Mouse (Mus musculus) spleen, postnatal 4 days (tissue): ENCODE measurements around the gene Fhl3.
A peak's percentile ranks its signal among the peaks of the same experiment; 100 is the strongest.

Experiments
- DNase-seq, 2 experiments: peaks; one replicate each; pipeline ENCODE4 v3.0.0; 2022; ENCODE audit warnings: low spot score in 2 of 2

Gene Fhl3

DNA sequence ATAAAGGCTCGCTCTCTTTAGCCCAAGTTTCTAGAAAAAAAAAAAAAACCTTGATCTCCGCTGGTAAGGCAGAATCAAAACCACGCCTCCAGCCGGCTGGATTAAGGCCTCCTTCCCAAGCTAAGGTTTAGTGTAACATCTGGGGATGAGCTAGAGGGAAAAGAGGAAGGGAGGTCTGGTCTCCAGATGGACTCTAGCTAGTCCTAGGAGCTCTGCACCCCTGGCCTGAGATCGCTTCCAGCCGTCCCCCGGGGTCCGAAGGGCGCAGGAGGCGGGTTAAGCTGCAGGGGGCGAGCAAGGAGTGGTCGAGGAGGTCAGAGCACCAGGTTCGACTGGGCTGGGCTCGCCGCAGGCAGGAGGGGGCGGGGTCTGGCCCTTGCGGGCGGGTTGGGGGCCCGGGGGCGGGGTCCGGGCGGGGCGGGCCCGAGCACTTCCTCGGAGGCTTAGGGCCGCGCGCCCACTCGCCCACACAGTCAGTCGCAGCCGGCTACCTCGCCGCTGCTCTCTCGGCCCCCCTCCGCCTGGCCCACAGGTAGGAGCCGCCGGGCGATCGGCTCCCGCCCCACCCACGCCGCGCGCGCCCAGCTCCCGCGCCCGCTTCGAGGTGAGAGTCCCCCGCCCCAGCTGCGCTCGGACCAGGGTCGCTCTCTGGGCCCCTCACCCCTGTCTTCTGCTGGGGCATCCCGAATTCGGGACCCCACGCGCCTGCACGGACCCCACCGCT, at the start of gene Fhl3:
TSS of gene Fhl3 (plus strand) at position 454 of the 724 bp plus-strand sequence.
- DNase-seq = peak; percentile 64 to 77

DNA sequence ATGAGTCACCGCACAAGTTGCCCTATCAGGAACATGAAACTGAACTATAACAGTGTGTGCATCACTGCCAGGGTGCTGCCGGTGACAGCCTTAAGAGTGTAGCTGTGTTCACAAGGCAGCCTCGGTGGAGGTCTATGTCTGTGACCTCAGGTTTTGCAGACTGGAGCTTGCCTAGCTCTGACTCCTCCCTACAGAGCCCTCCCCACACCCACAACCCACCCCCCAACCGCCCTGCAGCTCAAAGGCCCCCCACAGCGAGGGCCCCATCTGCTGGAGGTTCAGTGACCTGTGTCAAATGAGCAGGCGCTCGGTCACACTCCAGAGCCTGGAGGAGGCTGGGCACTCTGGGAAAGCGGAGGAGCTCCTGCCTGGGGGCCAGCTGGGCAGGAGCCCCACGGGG, 47.6 kb upstream of the Fhl3 start:
- DNase-seq = no peak

DNA sequence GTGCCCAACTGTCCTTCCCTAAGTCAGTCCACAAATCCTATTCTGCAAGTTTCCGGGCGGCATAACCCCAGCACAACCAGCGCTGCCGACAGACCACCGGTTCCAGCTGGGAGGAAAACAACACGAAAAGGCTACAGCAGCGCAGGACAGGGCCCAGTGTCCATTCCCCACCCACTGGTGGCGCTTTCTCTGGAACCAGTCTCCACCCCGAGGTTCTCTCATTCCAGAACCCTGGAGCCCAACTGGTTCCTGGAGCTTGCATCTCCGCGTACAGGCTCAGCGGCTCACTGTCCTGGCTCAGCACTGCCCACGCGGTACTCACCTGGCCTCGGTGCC, 44.0 kb upstream of the Fhl3 start, which contains the start of gene Pou3f1:
TSS of gene Pou3f1 (plus strand) at position 290 of the 336 bp plus-strand sequence.
- no peak for DNase-seq

DNA sequence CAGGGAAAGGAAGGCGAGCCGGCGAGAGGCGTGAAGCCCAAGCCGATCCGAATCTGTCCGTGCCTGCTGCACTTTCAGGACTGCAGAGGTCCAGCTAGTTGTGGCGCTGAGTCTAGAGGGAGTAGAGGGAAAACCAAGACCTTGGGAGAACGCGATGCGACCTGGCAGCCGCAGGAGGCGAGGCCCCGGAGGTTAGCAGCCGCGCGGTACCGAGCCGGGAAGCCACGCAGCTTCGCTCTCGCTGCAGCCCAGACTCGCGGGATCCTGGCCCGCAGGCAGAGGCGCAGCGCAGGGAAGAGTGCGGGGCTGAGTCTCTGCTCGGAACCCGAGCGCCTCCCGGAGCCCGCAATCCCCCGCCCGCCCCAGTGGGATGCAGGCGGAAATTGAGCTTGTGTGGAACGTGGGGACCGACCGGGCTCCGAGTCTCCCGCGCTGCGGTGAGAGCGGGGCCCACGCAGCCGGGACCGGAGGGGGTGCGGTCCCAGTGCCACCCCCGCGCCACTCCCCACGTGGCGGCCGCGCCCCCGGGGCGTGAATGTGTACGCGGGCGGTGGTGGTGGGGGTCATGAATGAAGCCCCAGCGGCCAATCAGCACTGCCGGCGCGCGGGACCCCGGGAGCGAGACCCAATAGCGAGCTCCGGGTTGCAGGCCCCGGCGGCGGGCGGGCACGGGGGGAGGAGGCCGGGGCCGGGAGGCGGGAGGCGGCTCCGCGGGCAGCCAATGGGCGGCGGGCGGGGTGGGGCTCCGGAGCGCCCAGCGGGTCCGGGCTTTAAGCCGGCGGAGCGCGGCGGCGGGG, 43.4 kb upstream of the Fhl3 start:
- peak; percentile 44 to 76 for DNase-seq

DNA sequence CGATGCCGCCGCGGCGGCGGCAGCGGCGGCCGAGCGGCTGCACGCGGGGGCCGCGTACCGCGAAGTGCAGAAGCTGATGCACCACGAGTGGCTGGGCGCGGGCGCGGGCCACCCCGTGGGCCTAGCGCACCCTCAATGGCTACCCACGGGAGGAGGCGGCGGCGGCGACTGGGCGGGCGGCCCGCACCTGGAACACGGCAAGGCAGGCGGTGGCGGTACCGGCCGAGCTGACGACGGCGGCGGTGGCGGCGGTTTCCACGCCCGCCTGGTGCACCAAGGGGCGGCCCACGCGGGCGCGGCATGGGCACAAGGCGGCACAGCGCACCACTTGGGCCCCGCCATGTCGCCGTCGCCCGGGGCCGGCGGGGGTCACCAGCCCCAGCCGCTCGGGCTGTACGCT, 42.7 kb upstream of the Fhl3 start:
- DNase-seq = no peak

DNA sequence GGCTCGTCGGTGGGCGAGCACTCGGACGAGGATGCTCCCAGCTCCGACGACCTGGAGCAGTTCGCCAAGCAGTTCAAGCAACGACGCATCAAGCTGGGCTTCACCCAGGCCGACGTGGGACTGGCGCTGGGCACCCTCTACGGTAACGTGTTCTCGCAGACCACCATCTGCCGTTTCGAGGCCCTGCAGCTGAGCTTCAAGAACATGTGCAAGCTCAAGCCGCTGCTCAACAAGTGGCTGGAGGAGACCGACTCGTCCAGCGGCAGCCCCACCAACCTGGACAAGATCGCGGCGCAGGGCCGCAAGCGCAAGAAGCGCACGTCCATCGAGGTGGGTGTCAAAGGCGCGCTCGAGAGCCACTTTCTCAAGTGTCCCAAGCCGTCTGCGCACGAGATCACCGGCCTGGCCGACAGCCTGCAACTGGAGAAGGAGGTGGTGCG, 42.1 kb upstream of the Fhl3 start:
- no peak for DNase-seq

DNA sequence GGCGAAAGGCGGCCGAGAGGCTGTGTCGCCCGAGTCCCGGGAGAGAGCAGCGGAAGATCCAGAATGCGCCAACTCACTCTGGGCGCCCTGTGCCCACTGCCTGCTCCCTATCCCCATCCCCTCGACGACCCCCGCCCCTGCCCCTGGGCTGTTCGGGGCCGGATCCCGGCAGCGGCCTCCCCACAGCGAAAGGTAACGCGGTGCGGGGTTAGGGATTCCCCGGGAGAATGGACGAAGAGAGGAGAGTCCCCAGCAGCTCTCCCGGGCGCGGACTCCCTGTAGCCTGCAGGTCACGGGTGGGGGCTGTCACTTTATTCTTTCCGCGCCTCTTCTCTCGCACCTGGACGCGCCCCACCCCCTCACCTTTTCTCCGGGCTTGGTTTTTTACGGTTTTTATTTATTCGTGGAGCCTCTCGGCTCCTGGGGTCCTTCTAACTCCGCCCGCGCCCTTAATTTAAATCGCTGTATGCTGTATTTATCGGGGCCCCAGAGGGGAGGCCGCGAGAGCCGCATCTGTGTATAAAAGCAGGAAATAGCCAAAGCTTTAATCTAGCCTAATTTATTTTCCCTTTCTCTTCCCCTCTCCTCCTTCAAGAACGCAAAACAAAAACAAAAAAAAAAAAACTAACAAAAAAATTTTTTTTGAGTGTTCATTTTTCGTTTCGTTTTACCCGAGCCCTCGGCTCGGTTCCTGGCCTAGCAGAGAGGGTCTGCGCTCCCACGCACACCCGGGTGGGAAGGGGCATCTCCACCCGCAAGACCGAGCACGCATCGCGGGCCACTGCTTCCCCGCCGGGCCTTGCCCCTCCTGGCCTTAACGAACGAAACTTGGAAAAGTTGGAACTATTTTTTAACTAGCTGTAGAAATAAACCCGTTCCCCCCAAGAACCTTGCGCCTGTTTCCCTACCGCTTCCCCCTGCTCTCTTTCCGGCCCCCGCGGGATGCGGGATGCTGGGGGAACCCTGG, 41.0 kb upstream of the Fhl3 start:
- DNase-seq = no peak

DNA sequence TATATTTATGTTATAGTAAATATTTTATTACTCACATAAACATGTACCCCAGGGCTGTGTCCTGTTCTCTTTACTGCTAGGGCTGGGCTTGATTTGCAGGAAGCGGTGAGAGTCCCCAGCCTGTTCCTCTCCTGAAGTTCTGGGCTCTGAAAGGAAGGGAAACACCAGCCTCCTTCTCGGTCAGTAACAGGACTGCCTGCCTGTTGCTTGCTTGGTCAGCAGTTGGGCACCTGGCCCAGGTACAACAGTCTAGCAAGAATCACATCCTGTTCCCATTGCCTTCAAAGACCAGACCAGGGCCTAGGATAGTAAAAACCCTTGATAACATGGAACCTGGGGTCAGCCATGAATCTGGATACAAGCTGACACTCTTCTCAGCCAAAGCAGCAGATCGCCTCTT, 39.9 kb upstream of the Fhl3 start:
- no peak for DNase-seq

DNA sequence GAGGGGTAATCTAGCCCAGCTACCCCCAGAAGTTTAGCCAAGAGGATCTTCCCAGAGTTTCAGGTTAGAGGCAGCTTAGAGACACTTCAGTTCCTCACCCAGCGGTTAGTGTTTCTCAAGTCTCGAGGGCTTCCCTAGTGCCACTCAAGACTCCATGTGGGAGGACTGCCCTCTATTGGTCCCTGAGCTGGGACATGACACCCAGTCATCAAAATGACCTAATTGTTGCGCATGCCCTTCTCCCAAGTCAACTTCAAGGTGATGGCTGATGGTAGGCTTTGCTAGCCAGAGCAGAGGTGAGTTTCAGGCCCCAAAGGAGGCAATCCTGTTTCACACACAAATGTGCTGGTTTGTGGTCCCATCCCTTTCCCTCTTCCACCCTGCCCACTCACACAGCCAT, 37.5 kb upstream of the Fhl3 start:
- DNase-seq = no peak

DNA sequence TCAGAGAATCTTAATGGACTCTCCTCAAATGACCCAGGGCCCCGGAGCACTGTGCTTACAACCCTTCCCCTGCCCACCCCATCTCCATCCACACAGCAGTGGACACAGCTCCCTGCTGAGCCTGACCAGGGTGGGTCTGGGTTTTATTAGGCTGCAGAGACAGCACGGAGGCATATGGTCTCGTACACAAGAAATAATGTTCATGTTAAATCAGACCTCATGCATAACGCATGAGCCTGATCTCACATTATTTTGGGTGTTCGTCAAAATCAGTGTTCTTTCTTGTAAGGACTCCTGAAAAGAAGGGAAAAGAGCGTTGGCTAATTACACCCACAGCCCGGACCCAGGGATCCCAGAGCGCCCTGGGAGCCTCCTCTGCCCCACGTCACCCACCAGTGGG, 36.3 kb upstream of the Fhl3 start:
- no peak for DNase-seq

DNA sequence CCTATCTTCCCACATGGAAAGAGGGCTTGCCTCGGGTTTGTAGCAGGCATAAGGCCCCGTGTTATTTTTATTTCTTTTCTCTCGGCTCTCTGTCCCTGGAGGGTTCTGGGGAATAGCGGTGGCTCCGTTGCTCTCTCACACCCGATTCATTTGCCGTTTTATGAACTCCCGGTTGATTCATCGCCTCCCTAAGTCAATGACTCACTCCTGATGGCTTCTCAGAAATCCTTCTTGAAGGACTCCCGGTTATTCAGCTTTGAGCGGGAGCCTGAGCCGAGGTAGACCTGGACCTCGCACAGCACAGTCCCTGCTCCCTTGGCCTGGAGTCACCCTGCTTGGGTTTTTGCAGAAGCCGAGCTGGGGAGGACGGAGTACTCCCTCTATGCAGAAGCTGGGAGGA, 35.9 kb upstream of the Fhl3 start:
- DNase-seq = no peak

DNA sequence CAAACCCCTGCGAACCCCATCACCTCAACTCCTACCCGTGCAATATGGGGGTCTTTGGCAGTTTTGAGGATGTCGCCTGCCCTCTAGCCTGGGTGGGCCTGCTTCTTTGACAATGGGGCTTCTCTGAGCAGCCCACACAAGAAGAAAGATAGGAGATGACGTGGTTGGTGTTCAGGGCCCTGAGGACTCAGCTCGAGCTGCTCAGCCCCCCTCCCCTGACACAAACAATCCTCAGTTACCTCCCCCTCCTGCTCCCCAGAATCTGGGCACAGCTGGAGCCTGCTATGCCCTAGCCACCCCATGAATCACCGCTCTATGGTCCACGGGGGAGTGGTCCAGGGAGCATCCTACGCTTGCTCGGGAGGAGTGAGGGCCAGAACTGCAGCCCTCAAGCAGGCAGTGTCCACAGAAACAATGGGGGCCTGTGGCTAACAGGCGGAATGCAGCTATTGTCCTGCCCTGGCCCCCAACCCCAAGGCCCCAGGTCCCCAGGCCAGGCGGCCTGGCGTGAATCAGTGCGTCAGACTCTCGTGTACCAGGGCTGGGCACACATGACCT, 32.9 kb upstream of the Fhl3 start:
- DNase-seq = no peak

DNA sequence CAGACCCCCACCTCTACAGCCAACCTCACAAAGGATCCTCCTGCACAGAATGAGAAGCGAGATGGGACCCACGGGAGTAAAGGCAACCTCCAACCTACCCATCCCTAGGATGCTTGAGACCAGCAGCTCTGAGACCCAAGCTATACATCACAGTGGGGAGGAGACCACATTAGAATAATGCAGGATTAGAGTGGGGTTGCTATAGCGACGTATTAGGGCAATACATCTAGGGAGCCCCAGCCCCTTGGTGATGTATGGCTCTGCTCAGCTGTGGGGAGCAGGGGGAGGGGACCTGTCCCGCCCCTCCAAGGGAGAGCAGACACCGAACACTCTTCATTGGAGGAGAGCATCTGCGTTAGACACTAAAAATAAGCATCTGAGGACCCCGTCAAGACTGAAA, 32.4 kb upstream of the Fhl3 start:
- no peak for DNase-seq

DNA sequence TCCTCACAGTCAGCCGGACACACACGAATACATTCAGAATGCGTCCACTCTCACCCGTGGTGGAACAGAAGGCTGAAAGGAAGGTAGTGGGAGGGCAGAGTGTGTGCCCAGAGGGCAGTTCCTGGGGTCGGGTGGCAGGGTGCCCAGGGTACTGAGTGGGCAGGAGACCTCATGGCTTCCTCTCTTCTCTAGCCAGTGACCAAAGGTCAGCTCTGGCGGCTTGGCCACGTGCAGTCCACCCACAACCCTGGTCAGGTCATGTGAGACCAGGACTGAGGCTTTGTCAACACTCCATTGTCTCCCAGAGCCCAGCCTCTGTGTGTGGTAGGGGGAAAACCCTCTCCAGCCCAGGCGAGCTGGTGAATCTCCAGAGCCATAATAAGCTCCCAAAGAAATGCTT, 30.3 kb upstream of the Fhl3 start:
- DNase-seq = no peak

DNA sequence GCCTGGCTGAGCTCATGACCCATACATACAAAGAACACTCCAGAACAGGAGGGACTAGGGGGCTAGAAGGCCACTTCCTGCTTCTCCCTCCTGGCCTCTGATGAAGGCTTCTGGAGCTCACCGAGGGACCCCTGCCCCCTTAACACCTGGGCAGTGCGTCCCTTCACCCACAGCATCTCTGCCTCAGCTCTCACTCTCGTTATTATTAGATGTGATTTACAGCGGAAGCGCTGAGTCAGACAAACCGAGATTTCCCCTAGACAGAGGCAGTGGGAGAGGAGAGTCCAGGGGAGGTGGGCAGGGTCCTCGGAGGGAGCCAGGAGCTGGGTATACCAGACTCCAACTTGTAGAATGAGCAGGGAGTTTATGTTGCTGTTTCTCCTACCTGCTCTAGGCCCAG, 28.9 kb upstream of the Fhl3 start:
- no peak for DNase-seq

DNA sequence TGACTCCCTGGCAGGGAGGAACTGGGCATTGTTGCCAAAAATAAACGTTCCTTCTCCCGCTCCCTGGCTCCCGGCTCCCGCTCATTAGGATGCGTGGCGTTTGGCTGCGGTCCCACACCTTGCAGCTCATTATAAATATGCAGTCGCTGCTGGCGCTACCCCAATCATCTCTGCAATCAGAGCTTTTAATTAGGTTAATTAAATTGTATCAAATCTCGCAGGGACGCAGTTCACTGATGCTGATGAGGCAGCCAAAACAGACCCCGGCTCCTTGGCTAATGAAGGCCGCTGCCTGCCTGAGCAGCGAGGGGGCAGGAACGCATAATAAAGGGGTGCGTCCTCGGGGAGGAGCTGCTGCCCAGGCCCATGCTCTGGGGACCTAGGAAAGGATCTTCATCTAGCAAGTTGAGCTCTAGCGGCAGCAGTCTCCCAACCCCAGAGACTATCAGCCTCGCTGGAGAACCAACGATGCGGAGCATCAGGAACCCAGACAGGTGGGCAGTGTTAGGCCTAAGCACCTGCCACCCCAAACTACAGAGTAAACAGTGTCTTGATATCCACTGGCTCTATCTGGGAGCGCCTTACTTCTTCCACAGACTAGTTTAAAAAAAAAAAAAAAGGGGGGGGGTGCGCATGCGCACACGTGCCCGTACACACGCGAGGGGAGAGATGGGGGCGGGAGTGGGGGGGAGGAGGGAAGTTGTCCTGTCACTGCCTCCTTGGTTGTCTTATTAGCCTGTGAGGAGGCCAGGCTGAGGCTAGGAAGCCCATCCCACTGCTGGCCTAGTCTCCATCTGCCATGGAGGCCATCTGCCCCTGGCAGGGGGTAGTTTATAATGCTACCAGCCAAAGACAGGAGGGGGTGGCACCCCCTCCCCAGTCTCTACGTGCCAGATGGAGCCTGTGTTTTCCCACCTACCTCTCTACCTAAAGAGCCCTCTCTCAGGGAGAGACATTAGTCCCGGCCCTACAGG, 27.9 kb upstream of the Fhl3 start:
- no peak for DNase-seq

DNA sequence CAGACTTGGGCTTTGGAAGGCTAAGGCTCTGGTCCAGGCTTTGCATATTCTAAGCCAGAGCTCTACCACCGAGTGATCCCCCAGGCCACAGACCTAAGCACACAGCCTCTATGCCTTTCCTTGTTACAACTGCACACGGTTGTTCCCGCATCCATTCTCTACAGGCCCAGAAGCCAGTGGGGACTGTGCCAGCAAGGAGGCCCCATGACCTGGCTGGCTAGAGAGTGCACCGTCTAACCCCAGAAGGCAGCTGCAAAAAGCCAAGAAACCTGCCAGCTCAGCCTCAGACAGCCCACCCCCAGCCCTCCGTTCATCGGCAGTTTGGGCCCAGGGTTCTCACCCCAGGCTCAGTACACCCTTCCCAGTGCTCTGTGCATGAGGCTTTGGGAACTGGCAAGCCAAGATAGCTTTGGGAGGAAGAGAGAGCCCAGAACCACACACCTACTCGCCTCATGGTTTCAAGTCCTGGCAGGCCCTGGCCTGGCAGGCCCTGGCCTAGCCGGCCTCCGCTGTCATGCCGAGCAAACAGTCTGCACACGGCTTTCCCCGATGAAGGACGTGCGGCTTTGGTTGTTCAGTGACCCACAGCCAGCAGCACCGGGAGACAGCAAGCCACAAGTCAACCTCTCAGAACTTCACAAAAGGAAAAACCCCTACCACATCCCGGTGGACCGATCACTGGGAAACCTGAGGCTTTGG, 26.0 kb upstream of the Fhl3 start:
- DNase-seq = no peak

DNA sequence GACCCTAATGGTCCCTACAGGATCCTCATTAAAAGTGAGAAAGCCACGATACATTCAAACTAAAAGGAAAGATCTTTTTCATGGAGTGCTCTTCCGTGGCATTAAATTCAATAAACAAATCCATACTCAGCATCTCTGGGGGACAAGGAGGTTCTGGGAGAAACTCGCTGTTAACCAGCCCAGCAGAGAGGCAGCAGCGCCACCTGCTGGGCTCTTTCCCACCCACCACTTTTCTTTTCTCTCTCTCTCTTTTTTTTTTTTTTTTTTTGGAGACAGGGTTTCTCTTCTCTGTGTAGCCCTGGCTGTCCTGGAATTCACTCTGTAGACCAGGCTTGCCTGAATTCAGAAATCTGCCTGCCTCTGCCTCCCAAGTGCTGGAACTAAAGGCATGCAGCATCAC, 25.5 kb upstream of the Fhl3 start:
- DNase-seq = peak in 1 of 2 experiments; percentile 74

DNA sequence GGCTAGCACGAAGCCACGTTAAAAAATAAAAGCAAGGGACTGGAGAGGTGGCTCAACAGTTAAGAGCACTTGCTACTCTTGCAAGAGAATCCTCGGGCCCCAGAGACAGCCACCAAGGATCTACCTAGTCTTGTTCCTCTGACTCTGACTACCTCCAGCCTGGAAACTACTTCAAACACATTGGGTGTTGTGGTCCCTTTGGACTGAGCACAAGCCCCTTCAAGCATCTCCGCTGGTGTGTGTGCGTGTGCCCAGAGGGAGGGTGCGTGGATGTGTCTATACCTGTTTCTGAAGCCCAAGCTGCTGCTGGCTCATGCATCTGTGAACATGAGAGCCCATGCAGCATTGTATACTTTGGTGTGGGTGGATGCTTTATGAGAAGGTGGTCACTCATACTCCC, 24.5 kb upstream of the Fhl3 start:
- no peak for DNase-seq

DNA sequence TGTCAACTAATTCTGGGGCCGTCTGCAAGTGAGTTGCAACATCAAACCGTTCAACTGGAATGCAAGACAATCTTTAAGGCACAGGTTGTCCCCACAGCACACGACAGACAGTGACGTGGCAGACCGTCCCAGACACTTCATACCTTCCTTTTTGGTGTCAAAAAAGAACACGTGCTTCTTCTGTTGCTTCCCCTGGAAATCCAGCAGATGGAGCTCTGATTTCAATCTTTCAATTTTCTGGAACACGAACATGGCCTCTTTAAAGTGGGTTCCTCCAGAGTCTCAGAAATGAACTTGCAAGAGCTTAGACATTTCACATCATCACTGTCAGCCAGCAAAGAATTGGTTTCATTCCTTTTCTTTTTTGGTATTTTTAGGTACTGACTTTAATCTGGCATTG, 18.2 kb upstream of the Fhl3 start:
- DNase-seq = no peak
